8 mouse cellular contexts compared by ENCODE assay signal in genomic region chr8:79297763-79298162, GRCm38 (mm10). TPM values are rescaled to one million over a fixed set of nuclear protein-coding genes. Genes with fewer than 3 reads are reported as not detected.
DNase-seq lines count a peak whose midpoint lies in the region; ATAC-seq lines count a peak whose summit lies in the region.

No protein-coding gene starts in this region.

- H3K9ac ChIP-seq in heart, embryonic 11.5 days (ENCODE audit: low read depth, low read length), result no peak overlapping the region

- H3K9me3 ChIP-seq in heart, embryonic 11.5 days (replicated peaks; ENCODE audit: control insufficient read depth, low read length), result no peaks in the 10 kb centered on the region

- 35% methylated on average over 3 of the region's 3 CpGs for WGBS in heart, embryonic 11.5 days (ENCODE audit: insufficient replicate concordance)

- no peak overlapping the region for H3K4me3 ChIP-seq in heart, embryonic 11.5 days (ENCODE audit: low read depth, low read length)

- H3K27ac ChIP-seq in heart, embryonic 11.5 days (ENCODE audit: low read depth, low read length), result no peak overlapping the region

- peak; percentile 67 to 81 for DNase-seq in heart, adult 18-20 months
- DNase-seq in ZHBTc4 (ENCODE audit: low read depth, low spot score), result peak; percentile 71
- DNase-seq in embryo, embryonic 11 days, result peak; percentile 85
- peak; percentile 40 for DNase-seq in heart, postnatal 25 days (ENCODE audit: low spot score)
- DNase-seq in left cerebral cortex, postnatal 14 days (ENCODE audit: low spot score in 2 of 2), result peak; percentile 70 to 74
- peak; percentile 68 for DNase-seq in ovary, postnatal 36 days (ENCODE audit: low spot score)
- peak; percentile 80 for DNase-seq in urinary bladder, postnatal 14 days (ENCODE audit: low spot score)

- no peaks in the 10 kb centered on the region for H3K27me3 ChIP-seq in heart, embryonic 11.5 days (ENCODE audit: control insufficient read depth, insufficient read depth, low read length)

- no peaks in the 10 kb centered on the region for H3K36me3 ChIP-seq in heart, embryonic 11.5 days (ENCODE audit: control insufficient read depth, insufficient read depth, low read length)

- peaks cover 18% of the 10 kb centered on the region for H3K4me1 ChIP-seq in heart, embryonic 11.5 days (ENCODE audit: control insufficient read depth, insufficient read depth, low read length)

- no peak overlapping the region for H3K4me2 ChIP-seq in heart, embryonic 11.5 days

- ATAC-seq in heart, embryonic 11.5 days (replicated peaks; ENCODE audit: insufficient number of reproducible peaks, low FRiP score, low TSS enrichment), result no peak

- intact Hi-C loops in heart, postnatal 25 days (cut with DNase I), result loop anchor here (2.0 to 5.0 kb wide), 6 partner anchors 40 to 475 kb away; partner anchors contain the start of gene Lsm6
- intact Hi-C loops in left cerebral cortex, postnatal 14 days (cut with DNase I), result loop anchor here (2.0 to 5.0 kb wide), 3 partner anchors 50 to 287 kb away; no protein-coding TSS in a partner anchor

RNA-seq across cellular contexts. Expression of gene Mmaa, which starts 3.0 kb away (rescaled TPM):
- 10 to 100 TPM; 39.9 to 44.5 TPM for total RNA-seq in heart, adult 18-20 months (2021)
- 9.4 and 9.6 TPM in 2 replicates for polyA plus RNA-seq in heart, embryonic 11.5 days (2014; fragmentation: Nextera tagmentation; extraction: Ambion mirVana)
- 10 to 100 TPM; 37.7 to 41.2 TPM for total RNA-seq in heart, postnatal 25 days (2021)
- 10 to 100 TPM; 22.1 to 24.2 TPM for total RNA-seq in left cerebral cortex, postnatal 14 days (2021)

RNA-seq across cellular contexts. Expression of gene 1700011L22Rik, which starts 49.4 kb away (rescaled TPM):
- not detected for total RNA-seq in heart, adult 18-20 months (2021)
- polyA plus RNA-seq in heart, embryonic 11.5 days (2014; fragmentation: Nextera tagmentation; extraction: Ambion mirVana), result not detected in 2 replicates
- total RNA-seq in heart, postnatal 25 days (2021), result not detected
- not detected for total RNA-seq in left cerebral cortex, postnatal 14 days (2021)
